Comparison of ENCODE assay signal across 8 mouse cellular contexts in genomic region chr13:108297350-108298093, GRCm38 (mm10). TPM values are rescaled to one million over a fixed set of nuclear protein-coding genes. Genes with fewer than 3 reads are reported as not detected.
A peak's percentile ranks its signal among the peaks of the same experiment; 100 is the strongest.
DNase-seq lines count a peak whose midpoint lies in the region; ATAC-seq and TF ChIP-seq lines count a peak whose summit lies in the region.

No protein-coding gene starts in this region.

- peaks cover 3 to 16% of the 10 kb centered on the region in 2 experiments for H3K4me1 ChIP-seq in MEL (ENCODE audit: control insufficient read depth in 1 of 2, insufficient read depth in 2 of 2, low read length in 2 of 2)
- peaks cover 23% of the 10 kb centered on the region for H3K4me1 ChIP-seq in embryonic facial prominence, embryonic 15.5 days
- H3K4me1 ChIP-seq in heart, embryonic 15.5 days (replicated peaks): peaks cover 12% of the 10 kb centered on the region

- TF ChIP-seq CTCF in MEL (IDR thresholded peaks at IDR 0.05 in 2 of 3, conservative IDR thresholded peaks at IDR 0.05 in 1 of 3; ENCODE audit: control insufficient read depth in 1 of 3, insufficient read depth in 1 of 3, low read depth in 2 of 3, low read length in 3 of 3, poor library complexity in 1 of 3, severe bottlenecking in 1 of 3): no peak

- peak overlapping the region; percentile 51 for H3K4me2 ChIP-seq in embryonic facial prominence, embryonic 15.5 days (replicated peaks)
- H3K4me2 ChIP-seq in heart, embryonic 15.5 days: peak overlapping the region; percentile 67

- H3K36me3 ChIP-seq in MEL (ENCODE audit: control insufficient read depth in 1 of 2, insufficient read depth in 2 of 2, low read length in 2 of 2): peaks cover 0 to 8% of the 10 kb centered on the region in 2 experiments; a peak in 2 of 4 replicates
- H3K36me3 ChIP-seq in embryonic facial prominence, embryonic 15.5 days: no peaks in the 10 kb centered on the region
- H3K36me3 ChIP-seq in heart, embryonic 15.5 days: no peaks in the 10 kb centered on the region

- no peaks in the 10 kb centered on the region for H3K9me3 ChIP-seq in MEL (replicated peaks; ENCODE audit: insufficient read depth, low read length)
- no peaks in the 10 kb centered on the region for H3K9me3 ChIP-seq in embryonic facial prominence, embryonic 15.5 days (replicated peaks)
- no peaks in the 10 kb centered on the region for H3K9me3 ChIP-seq in heart, embryonic 15.5 days (replicated peaks)

- H3K4me3 ChIP-seq in MEL (ENCODE audit: control insufficient read depth in 1 of 2, insufficient read depth in 1 of 2, low read depth in 2 of 2, low read length in 2 of 2): peak overlapping the region; percentile 60 to 85
- peak overlapping the region; percentile 35 for H3K4me3 ChIP-seq in embryonic facial prominence, embryonic 15.5 days (replicated peaks)
- H3K4me3 ChIP-seq in heart, embryonic 15.5 days: peak overlapping the region; percentile 42

- 4% methylated on average over 12 of the region's 12 CpGs for WGBS in embryonic facial prominence, embryonic 15.5 days
- WGBS in heart, embryonic 15.5 days: 6% methylated on average over 12 of the region's 12 CpGs

- peak; percentile 88 for DNase-seq in CD4-positive helper T cell, adult 2 months (ENCODE audit: low read depth, low spot score)
- peak; percentile 84 for DNase-seq in MEL (ENCODE audit: low read depth, low spot score)
- peak; percentile 20 to 42 for DNase-seq in kidney, postnatal 36 days
- DNase-seq in lung, postnatal 4 days: peak; percentile 76 to 83
- peak; percentile 20 for DNase-seq in skeletal muscle tissue, adult 2 months (ENCODE audit: low read depth, low spot score)
- DNase-seq in right cerebral cortex, postnatal 25 days: no peak

- peak in 1 of 2 experiments; percentile 66; a peak in 2 of 4 replicates for TF ChIP-seq POLR2A in MEL (IDR thresholded peaks at IDR 0.05; ENCODE audit: control insufficient read depth in 1 of 2, insufficient read depth in 1 of 2, low read depth in 1 of 2, low read length in 2 of 2, poor library complexity in 1 of 2)

- H3K27ac ChIP-seq in MEL (ENCODE audit: control insufficient read depth, low read depth, low read length): peak overlapping the region; percentile 84
- H3K27ac ChIP-seq in embryonic facial prominence, embryonic 15.5 days (replicated peaks): peak overlapping the region; percentile 34; the same call in 1 of the 2 replicates
- H3K27ac ChIP-seq in heart, embryonic 15.5 days: peak overlapping the region; percentile 65

- peak overlapping the region; percentile 55 for H3K9ac ChIP-seq in MEL (ENCODE audit: control insufficient read depth, low read depth, low read length, poor library complexity, severe bottlenecking)
- no peak overlapping the region for H3K9ac ChIP-seq in embryonic facial prominence, embryonic 15.5 days
- H3K9ac ChIP-seq in heart, embryonic 15.5 days: no peak overlapping the region

- TF ChIP-seq RAD21 in MEL (IDR thresholded peaks at IDR 0.05; ENCODE audit: low read depth, low read length): no peak

- no peaks in the 10 kb centered on the region for H3K27me3 ChIP-seq in MEL (ENCODE audit: control insufficient read depth in 1 of 2, insufficient read depth in 2 of 2, low read length in 2 of 2)
- no peaks in the 10 kb centered on the region for H3K27me3 ChIP-seq in embryonic facial prominence, embryonic 15.5 days
- peaks cover 16% of the 10 kb centered on the region for H3K27me3 ChIP-seq in heart, embryonic 15.5 days

- no peak; a peak in 1 of 4 replicates for TF ChIP-seq EP300 in MEL (IDR thresholded peaks at IDR 0.05; ENCODE audit: low read depth in 1 of 2, low read length in 2 of 2)

- H3K79me2 ChIP-seq in MEL (ENCODE audit: control insufficient read depth, insufficient read depth, low read length, poor library complexity): no peaks in the 10 kb centered on the region

- peak; percentile 62; the same call in 1 of the 2 replicates for ATAC-seq in embryonic facial prominence, embryonic 15.5 days (ENCODE audit: insufficient number of reproducible peaks, low FRiP score, low TSS enrichment, low read depth)
- ATAC-seq in heart, embryonic 15.5 days (replicated peaks; ENCODE audit: insufficient number of reproducible peaks, insufficient read depth, low FRiP score, low read depth): peak; percentile 66; the same call in 1 of the 2 replicates

TF ChIP-seq in MEL, 35 proteins besides CTCF, POLR2A, EP300 and RAD21:
- no peak for TF ChIP-seq CHD2 (IDR thresholded peaks at IDR 0.05; ENCODE audit: low read length)
- no peak for TF ChIP-seq ZKSCAN1 (IDR thresholded peaks at IDR 0.05; ENCODE audit: low read depth, low read length)
- TF ChIP-seq MYC (IDR thresholded peaks at IDR 0.05; ENCODE audit: low read depth, low read length): no peak
- 0 out of 2 replicates have a peak, but pooled peaks have one; percentile 11 for TF ChIP-seq TCF12 (IDR thresholded peaks at IDR 0.05; ENCODE audit: low read depth, low read length)
- TF ChIP-seq RCOR1 (IDR thresholded peaks at IDR 0.05; ENCODE audit: low read depth, low read length): no peak; the same call in 1 of the 2 replicates
- TF ChIP-seq USF1 (IDR thresholded peaks at IDR 0.05; ENCODE audit: low read depth, low read length): no peak
- no peak for TF ChIP-seq SMC3 (IDR thresholded peaks at IDR 0.05; ENCODE audit: low read depth, low read length)
- TF ChIP-seq UBTF (IDR thresholded peaks at IDR 0.05; ENCODE audit: borderline replicate concordance, insufficient read depth, low read depth, low read length): no peak
- TF ChIP-seq JUND (IDR thresholded peaks at IDR 0.05; ENCODE audit: low read depth, low read length): no peak
- peak; percentile 53 for TF ChIP-seq NELFE (IDR thresholded peaks at IDR 0.05; ENCODE audit: low read depth, low read length)
- TF ChIP-seq ZMIZ1 (IDR thresholded peaks at IDR 0.05; ENCODE audit: low read depth, low read length): no peak
- peak; percentile 48; the same call in 1 of the 2 replicates for TF ChIP-seq MAZ (IDR thresholded peaks at IDR 0.05; ENCODE audit: low read depth, low read length)
- TF ChIP-seq SIN3A (IDR thresholded peaks at IDR 0.05; ENCODE audit: low read length): peak; percentile 48; the same call in 1 of the 2 replicates
- no peak for TF ChIP-seq ETS1 (IDR thresholded peaks at IDR 0.05; ENCODE audit: low read depth, low read length)
- TF ChIP-seq E2F4 (IDR thresholded peaks at IDR 0.05; ENCODE audit: borderline replicate concordance, low read depth, low read length): no peak
- peak; percentile 11; the same call in 1 of the 2 replicates for TF ChIP-seq HCFC1 (IDR thresholded peaks at IDR 0.05; ENCODE audit: low read depth, low read length)
- TF ChIP-seq CHD1 (IDR thresholded peaks at IDR 0.05; ENCODE audit: low read depth, low read length): no peak
- TF ChIP-seq KAT2A (conservative IDR thresholded peaks at IDR 0.05; ENCODE audit: low read depth, low read length): no peak
- no peak for TF ChIP-seq ZC3H11A (IDR thresholded peaks at IDR 0.05; ENCODE audit: low read depth, low read length)
- TF ChIP-seq TBP (IDR thresholded peaks at IDR 0.05; ENCODE audit: low read depth, low read length): peak; percentile 72; the same call in 1 of the 2 replicates

RNA-seq across cellular contexts. Expression of gene Depdc1b, which starts 18.6 kb away (rescaled TPM):
- 25.3 and 28.6 TPM in 2 replicates for total RNA-seq in MEL (2012; rRNA removed)
- 10 to 100 TPM in 1 of 2 experiments, not detected in 1; 21.2 TPM for polyA plus RNA-seq in MEL (2012; ENCODE audit: insufficient read depth in 1 of 2, insufficient read length in 2 of 2, low read depth in 1 of 2, low replicate concordance in 2 of 2, missing spikeins in 1 of 2)
- 5.4 and 6.0 TPM in 2 replicates for polyA plus RNA-seq in embryonic facial prominence, embryonic 15.5 days (2015; fragmentation: Nextera tagmentation; extraction: Ambion mirVana)
- polyA plus RNA-seq in heart, embryonic 15.5 days (2015; fragmentation: Nextera tagmentation; extraction: Ambion mirVana): 3.2 and 6.0 TPM in 2 replicates

Comparison
In these comparisons a context has a peak if more than half of its experiments do, and no peak if none do; other contexts are left out.
1. H3K27ac ChIP-seq: peak in every context shown above with its lines; median percentile 84 in MEL; 65 in heart, embryonic 15.5 days; 34 in embryonic facial prominence, embryonic 15.5 days.